Mouse (Mus musculus) layer of hippocampus, postnatal 10 days (tissue): ENCODE results near the gene Tenm4. TPM values are rescaled to one million over a fixed set of nuclear protein-coding genes. Genes with fewer than 3 reads are reported as not detected.
A peak's percentile ranks its signal among the peaks of the same experiment; 100 is the strongest.

Experiments
- DNase-seq, 2 experiments: peaks; one replicate each; pipeline ENCODE4 v3.0.0; 2021; ENCODE audit warnings: low spot score in 2 of 2
- total RNA-seq, 2 experiments: library from RNA; stranded (reverse); gene quantifications; 2 replicates each; pipeline ENCODE4 v1.2.3; 2021

Tenm4 gene
- total RNA-seq, 2 experiments from 2014 or later, result 130 to 149 TPM

- peak; percentile 29 to 46 for DNase-seq
Observed at GRCm38 (mm10) chr7:96834681-96835289, 663.7 kb downstream of the Tenm4 start.

- DNase-seq, result no peak
Observed at GRCm38 (mm10) chr7:96835313-96835712, 664.3 kb downstream of the Tenm4 start.

GRCm38 (mm10) chr7:96838271-96838841 is 667.3 kb downstream of the Tenm4 start:
- DNase-seq, result no peak

GRCm38 (mm10) chr7:96838926-96839325 is 667.9 kb downstream of the Tenm4 start:
- DNase-seq, result no peak

GRCm38 (mm10) chr7:96839586-96839985 is 668.5 kb downstream of the Tenm4 start:
- no peak for DNase-seq

- DNase-seq, result no peak
Observed at GRCm38 (mm10) chr7:96842477-96843255, 671.6 kb downstream of the Tenm4 start.

- DNase-seq, result no peak
Observed at GRCm38 (mm10) chr7:96844104-96844894, 673.3 kb downstream of the Tenm4 start.

GRCm38 (mm10) chr7:96852781-96853180 is 681.7 kb downstream of the Tenm4 start:
- no peak for DNase-seq

- DNase-seq, result no peak
Observed at GRCm38 (mm10) chr7:96855867-96856406, 684.9 kb downstream of the Tenm4 start.

- no peak for DNase-seq
Observed at GRCm38 (mm10) chr7:96856518-96856917, 685.5 kb downstream of the Tenm4 start.

GRCm38 (mm10) chr7:96859077-96859476 is 688.0 kb downstream of the Tenm4 start:
- no peak for DNase-seq

- DNase-seq, result no peak
Observed at GRCm38 (mm10) chr7:96859684-96860083, 688.6 kb downstream of the Tenm4 start.

GRCm38 (mm10) chr7:96860650-96861049 is 689.6 kb downstream of the Tenm4 start:
- DNase-seq, result no peak

- DNase-seq, result peak in 1 of 2 experiments; percentile 40
Observed at GRCm38 (mm10) chr7:96864894-96865722, 694.1 kb downstream of the Tenm4 start.

- DNase-seq, result peak; percentile 56 to 66
Observed at GRCm38 (mm10) chr7:96869079-96869810, 698.2 kb downstream of the Tenm4 start.

GRCm38 (mm10) chr7:96870473-96870872 is 699.4 kb downstream of the Tenm4 start:
- DNase-seq, result no peak

GRCm38 (mm10) chr7:96871031-96871430 is 700.0 kb downstream of the Tenm4 start:
- DNase-seq, result no peak

GRCm38 (mm10) chr7:96878511-96879276 is 707.6 kb downstream of the Tenm4 start:
- DNase-seq, result no peak

GRCm38 (mm10) chr7:96879593-96879992 is 708.5 kb downstream of the Tenm4 start:
- DNase-seq, result no peak
